ENCODE assay signal across 33 mouse cellular contexts in the genomic region with DNA sequence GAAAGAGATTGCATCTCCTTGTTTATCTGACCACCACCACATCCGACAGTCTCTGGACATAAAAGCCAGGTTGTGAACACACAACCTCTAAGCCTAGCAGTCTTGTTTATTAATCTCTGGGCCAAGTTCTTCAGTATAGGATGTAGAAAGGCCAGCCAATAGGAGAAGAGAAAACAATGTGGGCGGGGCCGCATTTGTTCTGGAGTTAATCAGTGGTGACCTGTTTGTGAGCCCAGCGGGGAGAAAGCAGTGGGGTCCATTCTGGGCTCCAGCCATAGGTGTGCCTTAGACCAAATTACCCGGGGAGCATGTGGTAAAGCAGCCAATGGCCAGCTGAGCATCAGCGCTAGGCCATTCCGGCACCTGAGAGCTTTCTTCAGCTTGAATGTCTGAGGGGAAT. TPM values are rescaled to one million over a fixed set of nuclear protein-coding genes. Genes with fewer than 3 reads are reported as not detected.
DNase-seq lines count a peak whose midpoint lies in the region; ATAC-seq and TF ChIP-seq lines count a peak whose summit lies in the region.
"Had no signal": no experiment of that assay in that cellular context is flagged by ENCODE, and none has a peak within 500 bp of the region (broad histone marks: within the 10 kb centered on the region; RNA-seq: fewer than 3 reads in every experiment).

No protein-coding gene starts in this region.

- H3K9me3 ChIP-seq in forebrain, embryonic 12.5 days = no peaks in the 10 kb centered on the region
- H3K9me3 ChIP-seq in forebrain, embryonic 10.5 days = no peaks in the 10 kb centered on the region
- no peaks in the 10 kb centered on the region for H3K9me3 ChIP-seq in midbrain, embryonic 11.5 days (ENCODE audit: control insufficient read depth, low read length)
- no peaks in the 10 kb centered on the region for H3K9me3 ChIP-seq in midbrain, postnatal 0 days (ENCODE audit: low read length)
- H3K9me3 ChIP-seq in stomach, postnatal 0 days (ENCODE audit: control insufficient read depth, low read length) = no peaks in the 10 kb centered on the region
- H3K9me3 ChIP-seq: forebrain, embryonic 13.5 days; heart, embryonic 10.5 days; intestine, embryonic 15.5 days; neural tube, embryonic 13.5 days had no signal

- no peak for DNase-seq in forebrain, embryonic 10.5 days (ENCODE audit: extremely low spot score, low spot score)
- no peak for DNase-seq in midbrain, embryonic 11.5 days (ENCODE audit: low spot score, missing footprints)
- no peak for DNase-seq in midbrain, postnatal 0 days (ENCODE audit: low spot score)
- DNase-seq in forelimb bud, embryonic 11.5 days (ENCODE audit: low read depth, low spot score) = peak; percentile 6
- DNase-seq in stomach, postnatal 0 days (ENCODE audit: low spot score) = no peak
- DNase-seq in ovary, postnatal 14 days (ENCODE audit: low spot score) = no peak
- no peak for DNase-seq in left cerebral cortex, postnatal 14 days (ENCODE audit: low spot score in 2 of 2)
- DNase-seq: adrenal gland, postnatal 14 days; cerebellum, adult 11 months; cerebellum, postnatal 14 days; gastrocnemius, adult 2 months; heart, postnatal 4 days; kidney, adult 8-10 months; kidney, postnatal 36 days; left cerebral cortex, postnatal 4 days; lung, adult 18-20 months had no signal

- peaks cover 7% of the 10 kb centered on the region for H3K36me3 ChIP-seq in forebrain, embryonic 12.5 days (replicated peaks)
- peaks cover 14% of the 10 kb centered on the region for H3K36me3 ChIP-seq in forebrain, embryonic 10.5 days (replicated peaks)
- no peaks in the 10 kb centered on the region for H3K36me3 ChIP-seq in midbrain, embryonic 11.5 days (ENCODE audit: control insufficient read depth, insufficient read depth, low read length)
- peaks cover 3% of the 10 kb centered on the region for H3K36me3 ChIP-seq in midbrain, postnatal 0 days (ENCODE audit: insufficient read depth, low read length)
- no peaks in the 10 kb centered on the region for H3K36me3 ChIP-seq in stomach, postnatal 0 days (ENCODE audit: control insufficient read depth, insufficient read depth, low read length)
- H3K36me3 ChIP-seq: intestine, embryonic 15.5 days had no signal

- H3K4me1 ChIP-seq in forebrain, embryonic 12.5 days = peaks cover 28% of the 10 kb centered on the region
- H3K4me1 ChIP-seq in forebrain, embryonic 10.5 days = peaks cover 27% of the 10 kb centered on the region
- H3K4me1 ChIP-seq in midbrain, embryonic 11.5 days (ENCODE audit: control insufficient read depth, insufficient read depth, low read length) = peaks cover 15% of the 10 kb centered on the region
- H3K4me1 ChIP-seq in midbrain, postnatal 0 days (ENCODE audit: insufficient read depth, low read length) = peaks cover 14% of the 10 kb centered on the region
- H3K4me1 ChIP-seq in stomach, postnatal 0 days (replicated peaks; ENCODE audit: control insufficient read depth, insufficient read depth) = peaks cover 11% of the 10 kb centered on the region; the same call in 1 of the 2 replicates

- no peak overlapping the region for H3K27ac ChIP-seq in forebrain, embryonic 12.5 days
- no peak overlapping the region for H3K27ac ChIP-seq in forebrain, embryonic 10.5 days
- no peak overlapping the region for H3K27ac ChIP-seq in midbrain, embryonic 11.5 days (ENCODE audit: low read depth, low read length)
- H3K27ac ChIP-seq in midbrain, postnatal 0 days (ENCODE audit: low read depth, low read length) = no peak overlapping the region
- 0 out of 2 replicates have a peak overlapping the region, but pooled peaks have one; percentile 86 for H3K27ac ChIP-seq in stomach, postnatal 0 days (replicated peaks)
- H3K27ac ChIP-seq: gastrocnemius, adult 2 months; intestine, embryonic 15.5 days; left cerebral cortex, adult 2 months; neural tube, embryonic 13.5 days had no signal

- intact Hi-C loops in left cerebral cortex, postnatal 14 days (cut with DNase I) = no loop called here

- H3K9ac ChIP-seq in forebrain, embryonic 12.5 days = no peak overlapping the region
- H3K9ac ChIP-seq in midbrain, embryonic 11.5 days (ENCODE audit: low read length) = no peak overlapping the region
- H3K9ac ChIP-seq in midbrain, postnatal 0 days (replicated peaks; ENCODE audit: low read length, poor library complexity, severe bottlenecking) = no peak overlapping the region
- H3K9ac ChIP-seq in stomach, postnatal 0 days (ENCODE audit: low read length) = no peak overlapping the region
- H3K9ac ChIP-seq: forebrain, embryonic 13.5 days; intestine, embryonic 15.5 days had no signal

- no peak overlapping the region for H3K4me2 ChIP-seq in forebrain, embryonic 12.5 days
- H3K4me2 ChIP-seq in midbrain, embryonic 11.5 days = no peak overlapping the region
- no peak overlapping the region for H3K4me2 ChIP-seq in midbrain, postnatal 0 days (ENCODE audit: low read depth, low read length, poor library complexity, severe bottlenecking)
- no peak overlapping the region for H3K4me2 ChIP-seq in stomach, postnatal 0 days (replicated peaks; ENCODE audit: low read depth)
- H3K4me2 ChIP-seq: intestine, embryonic 15.5 days had no signal

- no peak for TF ChIP-seq CTCF in midbrain, postnatal 0 days (IDR thresholded peaks at IDR 0.05)
- no peak for TF ChIP-seq CTCF in stomach, postnatal 0 days (IDR thresholded peaks at IDR 0.05; ENCODE audit: low read depth)

- TF ChIP-seq EP300 in stomach, postnatal 0 days (optimal IDR thresholded peaks at IDR 0.05) = no peak

- WGBS in forebrain, embryonic 12.5 days = 42% methylated on average over 7 of the region's 7 CpGs
- WGBS in forebrain, embryonic 10.5 days = 44% methylated on average over 7 of the region's 7 CpGs
- WGBS in midbrain, embryonic 11.5 days = 47% methylated on average over 7 of the region's 7 CpGs
- WGBS in midbrain, postnatal 0 days = 45% methylated on average over 7 of the region's 7 CpGs
- WGBS in stomach, postnatal 0 days = 45% methylated on average over 7 of the region's 7 CpGs

- H3K4me3 ChIP-seq in forebrain, embryonic 12.5 days (replicated peaks) = no peak overlapping the region
- no peak overlapping the region for H3K4me3 ChIP-seq in forebrain, embryonic 10.5 days
- H3K4me3 ChIP-seq in midbrain, embryonic 11.5 days (ENCODE audit: low read depth, low read length) = no peak overlapping the region
- no peak overlapping the region for H3K4me3 ChIP-seq in midbrain, postnatal 0 days (ENCODE audit: low read depth, low read length)
- H3K4me3 ChIP-seq in stomach, postnatal 0 days (ENCODE audit: low read depth, low read length) = no peak overlapping the region
- H3K4me3 ChIP-seq: forebrain, embryonic 13.5 days; gastrocnemius, adult 2 months; intestine, embryonic 15.5 days; left cerebral cortex, adult 2 months; myocyte; neural tube, embryonic 13.5 days had no signal

- no peaks in the 10 kb centered on the region; the same call in 1 of the 2 replicates for H3K27me3 ChIP-seq in forebrain, embryonic 12.5 days
- H3K27me3 ChIP-seq in forebrain, embryonic 10.5 days (ENCODE audit: poor library complexity, severe bottlenecking) = peaks cover 41% of the 10 kb centered on the region
- no peaks in the 10 kb centered on the region for H3K27me3 ChIP-seq in midbrain, embryonic 11.5 days (ENCODE audit: control insufficient read depth, insufficient read depth, low read length)
- H3K27me3 ChIP-seq in midbrain, postnatal 0 days (ENCODE audit: insufficient read depth, low read length) = no peaks in the 10 kb centered on the region
- H3K27me3 ChIP-seq in stomach, postnatal 0 days (ENCODE audit: control insufficient read depth, insufficient read depth, low read length) = no peaks in the 10 kb centered on the region
- H3K27me3 ChIP-seq: forebrain, embryonic 13.5 days; intestine, embryonic 15.5 days; neural tube, embryonic 13.5 days; Patski had no signal

- ATAC-seq in forebrain, embryonic 12.5 days (ENCODE audit: low FRiP score) = 0 out of 2 replicates have a peak, but pooled peaks have one; percentile 15
- ATAC-seq in midbrain, embryonic 11.5 days (ENCODE audit: low FRiP score) = 0 out of 2 replicates have a peak, but pooled peaks have one; percentile 17
- no peak for ATAC-seq in midbrain, postnatal 0 days (ENCODE audit: low FRiP score)
- no peak for ATAC-seq in stomach, postnatal 0 days (ENCODE audit: low FRiP score, low TSS enrichment)
- ATAC-seq: CD4-positive, CD25-positive, alpha-beta regulatory T cell, adult 4 months; Patski had no signal

RNA-seq across cellular contexts. Expression of a gene that starts 18.0 kb away (rescaled TPM):
- polyA plus RNA-seq in forebrain, embryonic 12.5 days (2016; fragmentation: Nextera tagmentation; extraction: Ambion mirVana) = 22.1 and 25.3 TPM in 2 replicates
- 1.5 and 1.6 TPM in 2 replicates for polyA plus RNA-seq in forebrain, embryonic 10.5 days (2016; fragmentation: Nextera tagmentation; extraction: Ambion mirVana)
- polyA plus RNA-seq in midbrain, embryonic 11.5 days (2014; fragmentation: Nextera tagmentation; extraction: Ambion mirVana) = 1.7 and 1.9 TPM in 2 replicates
- 21.9 and 23.3 TPM in 2 replicates for total RNA-seq in midbrain, postnatal 0 days (2014; rRNA removed)
- polyA plus RNA-seq in midbrain, postnatal 0 days (2015; fragmentation: Nextera tagmentation; extraction: Ambion mirVana) = 9.3 and 10.4 TPM in 2 replicates
- 70.7 and 82.0 TPM in 2 replicates for polyA plus RNA-seq in stomach, postnatal 0 days (2015; fragmentation: Nextera tagmentation; extraction: Ambion mirVana)
- 10 to 100 TPM; 62.3 to 73.1 TPM for total RNA-seq in left cerebral cortex, postnatal 14 days (2021)
- total RNA-seq: granulocyte monocyte progenitor cell, adult 5-6 weeks had no signal
- polyA plus RNA-seq: CD4-positive, CD25-positive, alpha-beta regulatory T cell, adult 4 months had no signal

RNA-seq across cellular contexts. Expression of a gene that starts 21.1 kb away (rescaled TPM):
- polyA plus RNA-seq in forebrain, embryonic 12.5 days (2016; fragmentation: Nextera tagmentation; extraction: Ambion mirVana) = not detected in 2 replicates
- polyA plus RNA-seq in forebrain, embryonic 10.5 days (2016; fragmentation: Nextera tagmentation; extraction: Ambion mirVana) = not detected in 2 replicates
- polyA plus RNA-seq in midbrain, embryonic 11.5 days (2014; fragmentation: Nextera tagmentation; extraction: Ambion mirVana) = not detected in 2 replicates
- total RNA-seq in midbrain, postnatal 0 days (2014; rRNA removed) = not detected in 2 replicates
- not detected in 2 replicates for polyA plus RNA-seq in midbrain, postnatal 0 days (2015; fragmentation: Nextera tagmentation; extraction: Ambion mirVana)
- not detected in 2 replicates for polyA plus RNA-seq in stomach, postnatal 0 days (2015; fragmentation: Nextera tagmentation; extraction: Ambion mirVana)
- not detected for total RNA-seq in left cerebral cortex, postnatal 14 days (2021)
- total RNA-seq: adrenal gland, postnatal 14 days; gastrocnemius, adult 2 months; granulocyte monocyte progenitor cell, adult 5-6 weeks; left cerebral cortex, adult 2 months; left cerebral cortex, postnatal 4 days; liver, adult 2 months; megakaryocyte, adult 5-6 weeks had no signal
- polyA plus RNA-seq: CD4-positive, CD25-positive, alpha-beta regulatory T cell, adult 4 months; forebrain, embryonic 13.5 days; frontal cortex, adult 2 months; heart, embryonic 10.5 days; heart, embryonic 16.5 days; hindbrain, embryonic 16.5 days; intestine, embryonic 15.5 days; liver, adult 2 months; midbrain, embryonic 14.5 days; myocyte; neural tube, embryonic 13.5 days; Patski; thymus, postnatal 0 days had no signal

RNA-seq across cellular contexts. Expression of a gene that starts 35.6 kb away (rescaled TPM):
- 52.3 and 55.9 TPM in 2 replicates for polyA plus RNA-seq in forebrain, embryonic 12.5 days (2016; fragmentation: Nextera tagmentation; extraction: Ambion mirVana)
- polyA plus RNA-seq in forebrain, embryonic 10.5 days (2016; fragmentation: Nextera tagmentation; extraction: Ambion mirVana) = 48.8 and 49.5 TPM in 2 replicates
- polyA plus RNA-seq in midbrain, embryonic 11.5 days (2014; fragmentation: Nextera tagmentation; extraction: Ambion mirVana) = 50.8 and 51.3 TPM in 2 replicates
- 28.6 and 57.3 TPM in 2 replicates for total RNA-seq in midbrain, postnatal 0 days (2014; rRNA removed)
- 45.3 and 52.2 TPM in 2 replicates for polyA plus RNA-seq in midbrain, postnatal 0 days (2015; fragmentation: Nextera tagmentation; extraction: Ambion mirVana)
- polyA plus RNA-seq in stomach, postnatal 0 days (2015; fragmentation: Nextera tagmentation; extraction: Ambion mirVana) = 46.2 and 50.4 TPM in 2 replicates
- 10 to 100 TPM; 23.7 to 25.1 TPM for total RNA-seq in left cerebral cortex, postnatal 14 days (2021)

Comparison
In these comparisons a context has a peak if more than half of its experiments do, and no peak if none do; other contexts are left out.
1. ATAC-seq: peak in forebrain, embryonic 12.5 days (single experiment) and midbrain, embryonic 11.5 days (single experiment); none in midbrain, postnatal 0 days (single experiment) and stomach, postnatal 0 days (single experiment).